Mouse (Mus musculus): ENCODE measurements at regions not wholly inside any gene's neighbourhood (a gene's known extent, or its start where the extent isn't known, plus 50 kb on each side); places are given as distances from the start of the nearest gene placed in this dataset.
"Not testable (repeated sequence)": the region's sequence is repeated elsewhere in the genome, so short reads cannot be mapped to it uniquely, and the experiment has no call there.

- no peak for DNase-seq (ENCODE audit: low read depth in 3 of 3, low spot score in 3 of 3)
- Histone ChIP-seq H3K4me2 (ENCODE audit: low read depth) (no peak overlapping the region), H3K36me3 (replicated peaks; ENCODE audit: control insufficient read depth, insufficient read depth, low read depth) (no peaks in the 10 kb centered on the region), H3K27me3 (ENCODE audit: control insufficient read depth, insufficient read depth, low read length) (no peaks in the 10 kb centered on the region), H3K27ac (no peak overlapping the region), H3K4me3 (ENCODE audit: insufficient read depth in 1 of 2, low read depth in 2 of 2, low read length in 2 of 2) (no peak overlapping the region), H3K4me1 (replicated peaks; ENCODE audit: control insufficient read depth in 2 of 2, insufficient read depth in 2 of 2, low read length in 1 of 2) (no peaks in the 10 kb centered on the region), H3K9me3 (ENCODE audit: control insufficient read depth, low read length) (no peaks in the 10 kb centered on the region), H3K9ac (replicated peaks) (no peak overlapping the region)
- TF ChIP-seq CTCF (IDR thresholded peaks at IDR 0.05; ENCODE audit: low read depth): no peak
- TF ChIP-seq EP300 (IDR thresholded peaks at IDR 0.05; ENCODE audit: low read depth): no peak
- 45% methylated on average over 5 of the region's 5 CpGs for WGBS (ENCODE audit: insufficient replicate concordance)
- ATAC-seq (ENCODE audit: insufficient read depth): no peak
Observed at GRCm38 (mm10) chr2:48322278-48322677, 491.6 kb upstream of the Acvr2a start.

GRCm38 (mm10) chr2:48328204-48328603 lies 485.7 kb upstream of the Acvr2a start:
- no peak for ATAC-seq (ENCODE audit: insufficient read depth)
- Histone ChIP-seq H3K27me3 (ENCODE audit: control insufficient read depth, insufficient read depth, low read length) (no peaks in the 10 kb centered on the region), H3K36me3 (replicated peaks; ENCODE audit: control insufficient read depth, insufficient read depth, low read depth) (no peaks in the 10 kb centered on the region), H3K9me3 (ENCODE audit: control insufficient read depth, low read length) (no peaks in the 10 kb centered on the region), H3K4me3 (ENCODE audit: insufficient read depth in 1 of 2, low read depth in 2 of 2, low read length in 2 of 2) (no peak overlapping the region), H3K9ac (replicated peaks) (no peak overlapping the region), H3K4me1 (replicated peaks; ENCODE audit: control insufficient read depth in 2 of 2, insufficient read depth in 2 of 2, low read length in 1 of 2) (no peaks in the 10 kb centered on the region), H3K4me2 (ENCODE audit: low read depth) (no peak overlapping the region), H3K27ac (no peak overlapping the region)
- no peak for TF ChIP-seq EP300 (IDR thresholded peaks at IDR 0.05; ENCODE audit: low read depth)
- DNase-seq (ENCODE audit: low read depth in 3 of 3, low spot score in 3 of 3): no peak

- Histone ChIP-seq H3K4me2 (ENCODE audit: low read depth) (no peak overlapping the region), H3K27me3 (ENCODE audit: control insufficient read depth, insufficient read depth, low read length) (no peaks in the 10 kb centered on the region), H3K36me3 (replicated peaks; ENCODE audit: control insufficient read depth, insufficient read depth, low read depth) (no peaks in the 10 kb centered on the region), H3K9ac (replicated peaks) (no peak overlapping the region), H3K27ac (no peak overlapping the region), H3K4me1 (replicated peaks; ENCODE audit: control insufficient read depth in 2 of 2, insufficient read depth in 2 of 2, low read length in 1 of 2) (no peaks in the 10 kb centered on the region), H3K4me3 (ENCODE audit: insufficient read depth in 1 of 2, low read depth in 2 of 2, low read length in 2 of 2) (peak overlapping the region; percentile 14 to 24; a peak in 2 of 4 replicates), H3K9me3 (ENCODE audit: control insufficient read depth, low read length) (no peaks in the 10 kb centered on the region)
- 26% methylated on average over 10 of the region's 10 CpGs for WGBS (ENCODE audit: insufficient replicate concordance)
- TF ChIP-seq EP300 (IDR thresholded peaks at IDR 0.05; ENCODE audit: low read depth) (no peak), CTCF (IDR thresholded peaks at IDR 0.05; ENCODE audit: low read depth) (no peak)
- no peak for DNase-seq (ENCODE audit: low read depth in 3 of 3, low spot score in 3 of 3)
- ATAC-seq (ENCODE audit: insufficient read depth): no peak
Observed at GRCm38 (mm10) chr2:48332783-48333182, 481.1 kb upstream of the Acvr2a start.

- TF ChIP-seq CTCF (IDR thresholded peaks at IDR 0.05; ENCODE audit: low read depth) (no peak), EP300 (IDR thresholded peaks at IDR 0.05; ENCODE audit: low read depth) (no peak)
- Histone ChIP-seq H3K4me1 (replicated peaks; ENCODE audit: control insufficient read depth in 2 of 2, insufficient read depth in 2 of 2, low read length in 1 of 2) (no peaks in the 10 kb centered on the region), H3K9ac (replicated peaks) (no peak overlapping the region), H3K27ac (no peak overlapping the region), H3K36me3 (replicated peaks; ENCODE audit: control insufficient read depth, insufficient read depth, low read depth) (no peaks in the 10 kb centered on the region), H3K9me3 (ENCODE audit: control insufficient read depth, low read length) (no peaks in the 10 kb centered on the region), H3K4me2 (ENCODE audit: low read depth) (no peak overlapping the region), H3K27me3 (ENCODE audit: control insufficient read depth, insufficient read depth, low read length) (no peaks in the 10 kb centered on the region), H3K4me3 (ENCODE audit: insufficient read depth in 1 of 2, low read depth in 2 of 2, low read length in 2 of 2) (no peak overlapping the region)
- DNase-seq (ENCODE audit: low read depth in 3 of 3, low spot score in 3 of 3) (no peak), ATAC-seq (ENCODE audit: insufficient read depth) (no peak)
- WGBS (ENCODE audit: insufficient replicate concordance): 65% methylated on average over 4 of the region's 4 CpGs
Observed at GRCm38 (mm10) chr2:48348021-48348420, 465.9 kb upstream of the Acvr2a start.

- Histone ChIP-seq H3K36me3 (replicated peaks; ENCODE audit: control insufficient read depth, insufficient read depth, low read depth) (no peaks in the 10 kb centered on the region), H3K4me2 (ENCODE audit: low read depth) (no peak overlapping the region), H3K27me3 (ENCODE audit: control insufficient read depth, insufficient read depth, low read length) (no peaks in the 10 kb centered on the region), H3K4me3 (ENCODE audit: insufficient read depth in 1 of 2, low read depth in 2 of 2, low read length in 2 of 2) (no peak overlapping the region), H3K9ac (replicated peaks) (no peak overlapping the region), H3K9me3 (ENCODE audit: control insufficient read depth, low read length) (no peaks in the 10 kb centered on the region), H3K27ac (no peak overlapping the region), H3K4me1 (replicated peaks; ENCODE audit: control insufficient read depth in 2 of 2, insufficient read depth in 2 of 2, low read length in 1 of 2) (no peaks in the 10 kb centered on the region)
- DNase-seq (ENCODE audit: low read depth in 3 of 3, low spot score in 3 of 3) (no peak), ATAC-seq (ENCODE audit: insufficient read depth) (no peak)
- 52% methylated on average over 3 of the region's 3 CpGs for whole genome bisulfite sequencing (ENCODE audit: insufficient replicate concordance)
- TF ChIP-seq EP300 (IDR thresholded peaks at IDR 0.05; ENCODE audit: low read depth) (no peak), CTCF (IDR thresholded peaks at IDR 0.05; ENCODE audit: low read depth) (no peak)
Observed at GRCm38 (mm10) chr2:48349794-48350193, 464.1 kb upstream of the Acvr2a start.

GRCm38 (mm10) chr2:48350206-48350605 lies 463.7 kb upstream of the Acvr2a start:
- H3K9ac ChIP-seq (replicated peaks): no peak overlapping the region
- no peaks in the 10 kb centered on the region for H3K36me3 ChIP-seq (replicated peaks; ENCODE audit: control insufficient read depth, insufficient read depth, low read depth)
- no peaks in the 10 kb centered on the region for H3K27me3 ChIP-seq (ENCODE audit: control insufficient read depth, insufficient read depth, low read length)
- no peak overlapping the region for H3K4me2 ChIP-seq (ENCODE audit: low read depth)
- WGBS (ENCODE audit: insufficient replicate concordance): 78% methylated on average over 1 of the region's 1 CpGs
- H3K4me1 ChIP-seq (replicated peaks; ENCODE audit: control insufficient read depth in 2 of 2, insufficient read depth in 2 of 2, low read length in 1 of 2): no peaks in the 10 kb centered on the region
- H3K4me3 ChIP-seq (ENCODE audit: insufficient read depth in 1 of 2, low read depth in 2 of 2, low read length in 2 of 2): no peak overlapping the region
- TF ChIP-seq CTCF (IDR thresholded peaks at IDR 0.05; ENCODE audit: low read depth): no peak
- no peak for TF ChIP-seq EP300 (IDR thresholded peaks at IDR 0.05; ENCODE audit: low read depth)
- H3K9me3 ChIP-seq (ENCODE audit: control insufficient read depth, low read length): no peaks in the 10 kb centered on the region
- no peak overlapping the region for H3K27ac ChIP-seq
- DNase-seq (ENCODE audit: low read depth in 3 of 3, low spot score in 3 of 3): no peak
- ATAC-seq (ENCODE audit: insufficient read depth): no peak

- not testable (repeated sequence) for H3K4me3 ChIP-seq (ENCODE audit: insufficient read depth in 1 of 2, low read depth in 2 of 2, low read length in 2 of 2); H3K27ac ChIP-seq; H3K27me3 ChIP-seq (ENCODE audit: control insufficient read depth, insufficient read depth, low read length); H3K9me3 ChIP-seq (ENCODE audit: control insufficient read depth, low read length); H3K36me3 ChIP-seq (replicated peaks; ENCODE audit: control insufficient read depth, insufficient read depth, low read depth); H3K4me2 ChIP-seq (ENCODE audit: low read depth); ATAC-seq (ENCODE audit: insufficient read depth); H3K4me1 ChIP-seq (replicated peaks; ENCODE audit: control insufficient read depth in 2 of 2, insufficient read depth in 2 of 2, low read length in 1 of 2); H3K9ac ChIP-seq (replicated peaks); DNase-seq (ENCODE audit: low read depth in 3 of 3, low spot score in 3 of 3)
- WGBS (ENCODE audit: insufficient replicate concordance): 48% methylated on average over 4 of the region's 4 CpGs
Observed at GRCm38 (mm10) chr2:48371572-48371971, 442.3 kb upstream of the Acvr2a start.

All from liver, embryonic 14.5 days (tissue).